Mouse (Mus musculus) embryonic facial prominence, embryonic 13.5 days (tissue): ENCODE results near the gene Rbm12. TPM values are rescaled to one million over a fixed set of nuclear protein-coding genes. Genes with fewer than 3 reads are reported as not detected.

Experiments
- ATAC-seq: fragments of 200-750 bp; cut with Nextera tagmentation; 2 replicates; pipeline ENCODE4 v1.8.0; 2017; ENCODE audit warnings: low read depth; ENCODE audit not compliant: insufficient number of reproducible peaks, insufficient read depth, low FRiP score, low TSS enrichment
- H3K27ac ChIP-seq: fragments of 300-500 bp; sonication (generic); 2 replicates; pipeline ENCODE4 v1.5.1; 2015; ENCODE audit warnings: moderate library complexity, mild to moderate bottlenecking, inconsistent platforms
- H3K27me3 ChIP-seq: fragments of 300-500 bp; sonication (generic); 2 replicates; pipeline ENCODE4 v1.6.1; 2015; ENCODE audit warnings: mild to moderate bottlenecking, inconsistent platforms
- H3K36me3 ChIP-seq: fragments of 300-500 bp; sonication (generic); 2 replicates; pipeline ENCODE4 v1.6.1; 2015; ENCODE audit warnings: mild to moderate bottlenecking, inconsistent platforms
- H3K4me1 ChIP-seq: fragments of 300-500 bp; sonication (generic); 2 replicates; pipeline ENCODE4 v1.6.1; 2015; ENCODE audit warnings: inconsistent platforms
- H3K4me2 ChIP-seq: fragments of 300-500 bp; sonication (generic); 2 replicates; pipeline ENCODE4 v1.6.1; 2015; ENCODE audit warnings: moderate library complexity, mild to moderate bottlenecking, inconsistent platforms
- H3K4me3 ChIP-seq: fragments of 300-500 bp; sonication (generic); 2 replicates; pipeline ENCODE4 v1.5.1; 2015; ENCODE audit warnings: mild to moderate bottlenecking, inconsistent platforms
- H3K9ac ChIP-seq: fragments of 300-500 bp; sonication (generic); 2 replicates; pipeline ENCODE4 v1.6.1; 2015; ENCODE audit warnings: mild to moderate bottlenecking, inconsistent platforms
- H3K9me3 ChIP-seq: fragments of 300-500 bp; sonication (generic); 2 replicates; pipeline ENCODE4 v1.6.1; 2016; ENCODE audit warnings: inconsistent platforms
- WGBS: fragments of 180-500 bp; shearing (Covaris S2); methylation state at CpG from one replicate; pipeline ENCODE4 v1.1.7; 2015; ENCODE audit warnings: mixed read lengths; 5-methylcytosine and 5-hydroxymethylcytosine counted together
- polyA plus RNA-seq: library from polyadenylated mRNA; unstranded; fragments of >200 nt; fragmentation: Nextera tagmentation; extraction: Ambion mirVana; gene quantifications from 2 replicates; pipeline ENCODE4 v1.2.1, GENCODE M21; 2015

Gene Rbm12
- polyA plus RNA-seq, 1 experiment from 2014 or later: 31.7 TPM

- H3K36me3 ChIP-seq: peaks cover 60% of the 10 kb centered on the region
- H3K9ac ChIP-seq: no peak overlapping the region
- no peaks in the 10 kb centered on the region for H3K27me3 ChIP-seq
- H3K4me3 ChIP-seq: no peak overlapping the region
- H3K4me2 ChIP-seq: no peak overlapping the region
- H3K27ac ChIP-seq: no peak overlapping the region
- H3K9me3 ChIP-seq: no peaks in the 10 kb centered on the region
- H3K4me1 ChIP-seq: peaks cover 4% of the 10 kb centered on the region; the same call in 1 of the 2 replicates
- no peak for ATAC-seq
- 91% methylated on average over 16 of the region's 16 CpGs for WGBS
Observed at GRCm38 (mm10) chr2:156078421-156079182, 33.2 kb downstream of the Rbm12 start.

- 93% methylated on average over 7 of the region's 7 CpGs for WGBS
Observed at GRCm38 (mm10) chr2:156077461-156077860, 34.3 kb downstream of the Rbm12 start.

GRCm38 (mm10) chr2:156073725-156074124, 38.1 kb downstream of the Rbm12 start:
- no peak overlapping the region for H3K4me2 ChIP-seq
- no peak for ATAC-seq
- no peak overlapping the region for H3K27ac ChIP-seq
- no peaks in the 10 kb centered on the region for H3K4me1 ChIP-seq
- no peaks in the 10 kb centered on the region for H3K27me3 ChIP-seq
- H3K9me3 ChIP-seq: no peaks in the 10 kb centered on the region
- H3K9ac ChIP-seq: no peak overlapping the region
- H3K4me3 ChIP-seq: no peak overlapping the region
- 93% methylated on average over 15 of the region's 15 CpGs for WGBS
- peaks cover 96% of the 10 kb centered on the region for H3K36me3 ChIP-seq

More at GRCm38 (mm10) chr2:156077461-156077860, 34.3 kb downstream of the Rbm12 start:
- no peak for ATAC-seq
- Histone ChIP-seq H3K27me3 (no peaks in the 10 kb centered on the region), H3K4me3 (no peak overlapping the region), H3K36me3 (peaks cover 72% of the 10 kb centered on the region), H3K9me3 (no peaks in the 10 kb centered on the region), H3K27ac (no peak overlapping the region), H3K4me1 (no peaks in the 10 kb centered on the region), H3K9ac (no peak overlapping the region), H3K4me2 (no peak overlapping the region)

GRCm38 (mm10) chr2:156071236-156071635, 40.5 kb downstream of the Rbm12 start:
- Histone ChIP-seq H3K36me3 (peaks cover 80% of the 10 kb centered on the region), H3K4me1 (peaks cover 3% of the 10 kb centered on the region), H3K27ac (no peak overlapping the region), H3K9ac (no peak overlapping the region), H3K4me2 (no peak overlapping the region), H3K9me3 (no peaks in the 10 kb centered on the region), H3K27me3 (no peaks in the 10 kb centered on the region), H3K4me3 (no peak overlapping the region)
- 92% methylated on average over 10 of the region's 10 CpGs for WGBS
- ATAC-seq: no peak

GRCm38 (mm10) chr2:156067916-156068315, 43.9 kb downstream of the Rbm12 start:
- ATAC-seq: no peak
- no peak overlapping the region; the same call in 1 of the 2 replicates for H3K27ac ChIP-seq
- 94% methylated on average over 10 of the region's 10 CpGs for WGBS

GRCm38 (mm10) chr2:156066126-156066525, 45.7 kb downstream of the Rbm12 start:
- Histone ChIP-seq H3K4me2 (peak overlapping the region; percentile 94), H3K4me3 (peak overlapping the region; percentile 72), H3K9me3 (no peaks in the 10 kb centered on the region), H3K27me3 (no peaks in the 10 kb centered on the region), H3K4me1 (peaks cover 9% of the 10 kb centered on the region), H3K9ac (peak overlapping the region; percentile 87), H3K36me3 (peaks cover 31% of the 10 kb centered on the region), H3K27ac (0 out of 2 replicates have a peak overlapping the region, but pooled peaks have one; percentile 7)
- 19% methylated on average over 10 of the region's 10 CpGs for WGBS
- no peak for ATAC-seq

More at GRCm38 (mm10) chr2:156067916-156068315, 43.9 kb downstream of the Rbm12 start:
- Histone ChIP-seq H3K9ac (no peak overlapping the region), H3K36me3 (peaks cover 47% of the 10 kb centered on the region), H3K4me1 (peaks cover 9% of the 10 kb centered on the region), H3K9me3 (no peaks in the 10 kb centered on the region), H3K4me2 (no peak overlapping the region), H3K27me3 (no peaks in the 10 kb centered on the region), H3K4me3 (no peak overlapping the region)

GRCm38 (mm10) chr2:156065099-156066041, 46.4 kb downstream of the Rbm12 start, which contains the start of gene Spag4:
Spag4 (plus strand) TSS chr2:156065175.
- ATAC-seq: peak; percentile 66
- H3K4me3 ChIP-seq: peak within 1 kb of the TSS; percentile 72

GRCm38 (mm10) chr2:156052816-156053215, 59.0 kb downstream of the Rbm12 start, which contains the start of gene Fer1l4:
Fer1l4 (minus strand) TSS chr2:156052947.
- 73% methylated on average over 9 of the region's 9 CpGs for WGBS
- H3K27ac ChIP-seq: no peak within 1 kb of the TSS
- no peak for ATAC-seq

More at GRCm38 (mm10) chr2:156065099-156066041, 46.4 kb downstream of the Rbm12 start, which contains the start of gene Spag4:
- H3K9ac ChIP-seq: peak within 1 kb of the TSS; percentile 87
- peaks cover 9% of the 10 kb centered on the region for H3K4me1 ChIP-seq
- H3K27ac ChIP-seq: peak within 1 kb of the TSS; percentile 82
- H3K9me3 ChIP-seq: no peaks in the 10 kb centered on the region
- peaks cover 24% of the 10 kb centered on the region for H3K36me3 ChIP-seq
- no peaks in the 10 kb centered on the region for H3K27me3 ChIP-seq
- H3K4me2 ChIP-seq: peak within 1 kb of the TSS; percentile 94
- WGBS: under 1% methylated on average over 66 of the region's 81 CpGs

GRCm38 (mm10) chr2:156047929-156048328, 63.8 kb downstream of the Rbm12 start:
- 4% methylated on average over 19 of the region's 19 CpGs for WGBS
- H3K36me3 ChIP-seq: no peaks in the 10 kb centered on the region
- H3K27ac ChIP-seq: no peak overlapping the region
- ATAC-seq: no peak
- H3K9ac ChIP-seq: peak overlapping the region; percentile 56
- H3K4me1 ChIP-seq: peaks cover 4% of the 10 kb centered on the region; the same call in 1 of the 2 replicates
- H3K4me3 ChIP-seq: peak overlapping the region; percentile 20
- peak overlapping the region; percentile 50 for H3K4me2 ChIP-seq
- H3K27me3 ChIP-seq: peaks cover 16% of the 10 kb centered on the region
- no peaks in the 10 kb centered on the region for H3K9me3 ChIP-seq

More at GRCm38 (mm10) chr2:156052816-156053215, 59.0 kb downstream of the Rbm12 start, which contains the start of gene Fer1l4:
- Histone ChIP-seq H3K4me2 (no peak within 1 kb of the TSS), H3K9ac (no peak within 1 kb of the TSS), H3K36me3 (no peaks in the 10 kb centered on the region), H3K9me3 (no peaks in the 10 kb centered on the region), H3K4me3 (no peak within 1 kb of the TSS), H3K27me3 (peaks cover 9% of the 10 kb centered on the region; the same call in 1 of the 2 replicates), H3K4me1 (peaks cover 3% of the 10 kb centered on the region; the same call in 1 of the 2 replicates)

- 84% methylated on average over 8 of the region's 8 CpGs for WGBS
- no peak for ATAC-seq
- Histone ChIP-seq H3K4me1 (0 out of 2 replicates have a peak, but pooled peaks cover 2% of the 10 kb centered on the region), H3K27ac (no peak overlapping the region), H3K4me3 (no peak overlapping the region), H3K9me3 (no peaks in the 10 kb centered on the region), H3K9ac (no peak overlapping the region), H3K36me3 (no peaks in the 10 kb centered on the region), H3K4me2 (no peak overlapping the region), H3K27me3 (peaks cover 10% of the 10 kb centered on the region)
Observed at GRCm38 (mm10) chr2:156042903-156043302, 68.9 kb downstream of the Rbm12 start.
